Mouse (Mus musculus) liver (tissue): Measurements from ENCODE around the gene Rrbp1.

Source experiments
- DNase-seq: peaks from one replicate; pipeline ENCODE4 v3.0.0-alpha.2; 2020; ENCODE audit warnings: mixed read lengths

Gene Rrbp1

DNA sequence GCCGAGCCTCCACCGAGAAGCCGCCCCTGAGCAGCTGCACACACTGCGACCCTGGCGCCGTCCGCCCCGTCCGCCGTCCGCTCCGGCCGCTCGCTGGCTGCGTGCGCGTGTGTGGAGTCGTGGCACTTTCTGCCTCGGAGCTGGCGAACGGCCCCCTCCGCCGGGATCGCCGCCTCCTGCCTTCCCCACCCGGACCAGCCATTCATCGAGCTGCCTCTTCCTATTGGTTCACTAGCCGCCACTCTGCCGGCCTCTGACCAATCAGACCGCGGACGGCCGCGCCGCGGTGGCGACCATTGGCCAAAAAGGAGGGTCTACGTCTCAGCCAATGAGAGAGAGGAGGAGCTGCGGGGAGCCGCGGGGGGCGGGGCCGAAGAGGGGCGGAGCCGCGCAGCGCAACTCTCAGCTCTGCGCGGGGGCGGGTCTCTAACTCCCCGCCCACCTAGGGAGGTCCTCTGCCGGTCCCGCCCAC is at the start of gene Rrbp1:
Gene Rrbp1 (minus strand): TSS at position 184 of the 472 bp plus-strand sequence.
- DNase-seq: peak; percentile 99

GRCm38 (mm10) chr2:144057735-144058134 is 46.7 kb upstream of the Rrbp1 start:
- DNase-seq: no peak

- no peak for DNase-seq
Observed at GRCm38 (mm10) chr2:144052410-144053065, 41.5 kb upstream of the Rrbp1 start.

GRCm38 (mm10) chr2:144050861-144051260 is 39.8 kb upstream of the Rrbp1 start:
- no peak for DNase-seq

DNA sequence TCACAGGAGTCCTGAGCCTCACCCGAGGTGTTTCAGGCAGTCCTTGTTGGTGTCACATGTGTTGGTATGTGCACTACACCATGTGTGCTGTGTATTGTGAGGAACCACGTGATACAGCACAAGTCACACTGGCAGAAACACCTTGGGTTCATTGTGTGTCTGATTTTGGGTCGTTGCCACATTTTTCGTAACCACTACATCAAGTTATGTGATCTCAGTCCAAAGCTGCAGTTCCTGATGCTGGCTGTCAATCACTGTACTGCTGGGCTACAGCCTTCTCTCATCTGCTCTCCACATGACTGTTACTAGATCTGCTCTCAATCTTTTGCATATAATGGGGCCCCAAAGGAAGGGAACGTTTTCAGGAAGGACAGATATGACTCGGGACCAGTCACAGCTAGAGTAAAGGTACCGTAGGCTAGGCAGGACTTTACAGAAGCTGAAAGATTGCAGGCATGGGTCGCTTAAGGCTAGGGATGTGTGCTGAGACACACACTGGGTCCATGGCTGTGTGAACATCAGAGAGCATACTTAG is 39.1 kb upstream of the Rrbp1 start:
- DNase-seq: no peak

DNA sequence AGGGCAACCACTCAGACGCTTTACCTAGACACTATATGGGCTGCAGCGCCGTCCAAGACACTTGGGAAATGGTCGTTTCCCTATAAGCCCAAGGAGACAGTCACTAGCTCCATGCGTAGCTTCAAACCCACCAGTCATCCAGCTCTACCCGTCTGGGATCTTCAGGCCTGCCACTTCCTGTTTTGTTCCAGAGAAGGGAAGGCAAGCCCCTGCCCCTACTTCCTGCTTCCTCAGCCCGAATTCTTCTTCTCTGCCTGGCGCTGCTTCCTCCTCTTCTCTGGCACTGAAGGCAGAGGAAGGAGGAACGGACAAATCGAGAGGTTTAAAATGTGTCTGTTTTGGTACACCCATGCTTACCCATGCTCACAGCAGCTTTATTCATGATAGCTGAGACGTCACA is 35.9 kb upstream of the Rrbp1 start:
- DNase-seq: peak; percentile 13

DNA sequence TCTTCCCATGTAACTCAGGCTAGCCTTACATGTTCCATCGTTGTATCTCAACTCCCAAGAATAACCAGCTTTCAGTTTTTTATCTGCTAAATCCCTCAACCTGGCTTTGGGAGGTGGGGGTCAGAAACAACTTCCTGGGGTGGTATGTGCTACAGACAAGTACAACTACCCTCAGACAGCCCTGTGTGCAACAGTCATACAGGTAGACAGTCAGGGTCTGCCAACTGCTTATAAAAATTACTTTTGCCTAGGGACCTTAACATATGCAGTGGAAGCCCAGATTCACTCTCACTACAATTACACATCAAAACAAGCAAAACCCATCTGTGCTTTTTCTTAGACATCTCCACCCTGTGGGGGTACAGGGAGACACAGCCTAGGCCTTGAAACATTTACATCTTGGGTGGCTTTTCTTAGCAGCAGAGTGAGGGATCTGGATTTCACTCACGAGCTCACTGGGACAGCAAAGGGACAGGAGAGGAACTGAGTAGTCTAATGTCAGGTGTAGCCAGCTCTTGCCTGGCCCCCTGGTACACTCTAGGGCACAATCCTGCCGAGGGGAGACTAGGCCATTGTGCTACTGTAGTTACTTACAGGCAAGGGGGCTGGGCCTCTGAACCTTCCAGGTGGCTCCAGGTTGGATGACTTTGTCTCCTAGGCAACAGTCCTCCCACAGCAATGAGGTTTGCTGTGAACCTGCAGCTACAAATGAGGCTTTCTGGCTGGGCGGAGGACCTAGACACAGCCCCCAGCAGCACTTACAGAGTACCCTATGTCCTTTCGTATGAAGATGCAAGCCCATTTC is 34.9 kb upstream of the Rrbp1 start:
- no peak for DNase-seq

DNA sequence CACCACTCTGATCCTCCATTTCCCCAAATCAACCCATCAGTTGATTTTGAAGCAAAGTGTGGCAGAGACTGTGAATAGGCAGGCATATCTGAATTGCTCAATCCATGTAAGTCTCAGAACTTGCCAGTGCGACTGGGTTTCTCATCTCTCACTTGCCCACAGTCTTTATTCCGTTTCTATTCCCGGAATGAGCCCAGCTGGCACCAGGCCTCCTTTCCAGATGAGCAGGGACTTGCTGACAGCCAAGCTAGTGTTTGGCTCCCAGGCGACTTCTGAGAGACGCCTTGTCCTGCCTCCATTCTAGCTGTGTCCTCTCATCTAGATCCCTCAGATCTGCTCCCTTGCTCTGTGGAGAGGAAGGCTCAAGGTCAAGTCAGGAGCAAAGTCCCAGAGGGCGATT is 33.7 kb upstream of the Rrbp1 start:
- no peak for DNase-seq

DNA sequence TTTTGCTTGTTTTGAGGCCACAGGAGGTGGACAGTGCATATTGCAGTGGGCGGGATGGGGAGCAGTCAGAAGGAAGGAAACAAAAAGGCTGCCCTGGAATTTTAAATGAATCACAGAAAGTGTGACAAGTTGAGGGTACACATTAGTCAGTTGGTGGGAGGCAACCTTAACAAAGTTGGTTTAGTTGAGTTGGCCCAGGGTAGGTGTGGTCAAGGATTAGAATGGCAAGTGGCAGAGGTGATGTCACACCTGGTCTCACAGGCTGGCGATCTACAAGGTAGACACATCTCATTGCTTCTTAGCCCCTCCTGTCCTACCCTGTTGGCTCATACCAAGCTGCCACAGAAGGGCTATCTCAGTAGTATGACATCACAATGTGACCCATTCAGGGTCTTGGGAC is 21.6 kb upstream of the Rrbp1 start, which contains the start of gene Banf2:
Gene Banf2 (plus strand): TSS at position 396 of the 400 bp plus-strand sequence.
- no peak for DNase-seq

DNA sequence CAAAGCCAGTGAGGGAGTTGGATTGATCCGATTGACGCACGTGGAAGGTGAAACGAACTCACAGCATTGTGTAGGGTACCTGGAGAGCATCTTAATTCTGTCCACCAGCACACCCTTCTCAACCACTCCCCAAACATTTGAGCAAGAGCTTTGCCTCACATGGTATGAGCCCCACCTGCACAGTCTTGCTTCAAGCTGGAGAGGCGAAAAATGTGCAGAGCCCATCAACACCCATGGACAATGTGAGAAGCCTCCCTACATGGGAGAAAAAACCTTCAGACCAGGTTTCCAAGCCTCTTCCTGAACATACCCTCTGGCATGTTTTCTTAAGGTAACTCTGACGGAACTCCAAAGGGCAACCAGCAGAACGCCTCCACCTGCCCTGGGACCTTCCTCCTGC is 19.7 kb upstream of the Rrbp1 start:
- no peak for DNase-seq

DNA sequence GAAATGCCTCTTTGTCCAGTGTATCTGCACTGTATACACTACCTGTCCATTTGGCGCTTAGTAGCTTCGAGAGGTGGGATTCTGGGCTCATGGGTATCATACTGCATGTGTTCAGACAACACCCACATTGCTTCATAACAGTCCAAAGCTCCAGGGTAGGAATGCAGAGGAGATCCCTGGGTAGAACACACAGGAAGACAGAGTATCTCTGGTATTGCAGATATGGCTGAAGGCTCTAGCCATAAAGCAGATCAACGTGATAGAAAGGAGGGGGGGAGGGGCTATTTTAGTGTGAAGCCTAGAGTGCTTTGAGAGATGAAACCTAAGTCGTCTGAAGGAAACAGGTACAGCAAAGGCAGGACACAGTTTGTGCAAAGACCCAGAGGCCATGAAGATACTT is 15.4 kb upstream of the Rrbp1 start:
- no peak for DNase-seq

DNA sequence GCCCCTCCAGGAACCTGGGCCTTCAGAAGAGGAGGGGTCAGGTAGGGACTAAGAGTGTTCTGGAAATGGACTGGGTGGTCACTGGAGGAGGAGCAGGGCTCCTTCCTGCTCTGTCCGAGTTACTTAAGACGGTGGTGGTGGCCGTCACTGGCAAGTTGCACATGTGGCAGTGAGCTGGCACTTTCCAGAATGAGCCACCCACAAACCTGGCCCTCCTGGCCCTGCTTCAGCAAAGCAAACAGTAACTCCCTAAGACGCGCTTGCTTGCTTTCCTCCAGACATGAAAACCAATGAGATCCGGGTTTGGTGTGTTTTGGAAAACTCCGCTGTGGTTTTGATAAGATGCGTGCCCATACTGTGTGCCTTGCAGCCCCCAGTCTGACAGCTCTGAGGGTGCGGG is 14.3 kb upstream of the Rrbp1 start:
- no peak for DNase-seq

DNA sequence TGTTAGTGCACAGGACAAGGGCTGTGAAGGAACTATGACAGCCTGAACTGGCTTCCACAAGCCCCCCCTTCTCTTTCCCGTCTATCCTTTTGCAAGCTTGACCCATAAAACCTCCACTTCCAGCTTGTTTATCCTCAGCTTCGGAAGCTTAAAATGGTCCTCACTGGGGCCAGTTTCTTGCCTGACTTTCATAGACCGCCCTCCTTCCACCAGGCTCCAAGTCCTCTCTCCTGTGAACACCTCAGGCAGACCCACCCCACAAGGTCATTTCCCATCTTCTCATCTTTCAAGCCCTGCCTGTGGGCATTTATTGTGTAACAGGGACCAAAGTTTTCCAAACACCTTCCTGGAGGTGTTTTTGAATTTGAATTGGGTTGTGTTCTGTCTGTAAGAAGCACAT is 11.4 kb upstream of the Rrbp1 start:
- DNase-seq: no peak

- DNase-seq: no peak
Observed at GRCm38 (mm10) chr2:144019971-144020370, 8.9 kb upstream of the Rrbp1 start.

GRCm38 (mm10) chr2:144015861-144016260 is 4.8 kb upstream of the Rrbp1 start:
- no peak for DNase-seq

- DNase-seq: no peak
Observed at GRCm38 (mm10) chr2:144014481-144014880, 3.4 kb upstream of the Rrbp1 start.

- DNase-seq: peak; percentile 56
Observed at GRCm38 (mm10) chr2:144014051-144014450, 3.0 kb upstream of the Rrbp1 start.

GRCm38 (mm10) chr2:144010282-144011044 is 600 bp downstream of the Rrbp1 start:
- DNase-seq: peak; percentile 90

- DNase-seq: peak; percentile 57
Observed at GRCm38 (mm10) chr2:144009551-144010281, 1.3 kb downstream of the Rrbp1 start.

- no peak for DNase-seq
Observed at GRCm38 (mm10) chr2:144009081-144009480, 2.0 kb downstream of the Rrbp1 start.

DNA sequence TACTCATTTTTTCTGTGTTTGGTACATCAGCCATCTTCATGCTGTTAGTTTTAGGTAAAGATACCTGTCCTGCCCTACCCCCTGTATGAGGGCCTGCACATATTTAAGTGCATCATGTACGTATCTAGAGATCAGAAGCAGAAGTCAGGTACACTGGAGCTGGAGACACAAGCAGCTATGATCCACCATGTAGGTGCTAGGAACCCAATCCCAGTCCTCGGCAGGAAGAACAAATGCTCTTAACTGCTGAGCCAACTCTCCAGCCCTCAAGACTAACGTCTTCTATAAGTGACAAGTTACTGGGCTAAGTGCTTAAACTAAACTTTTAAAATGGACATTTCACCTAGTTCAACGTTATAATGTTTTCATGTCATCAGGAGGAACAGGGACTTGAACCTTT is 3.9 kb downstream of the Rrbp1 start:
- no peak for DNase-seq

DNA sequence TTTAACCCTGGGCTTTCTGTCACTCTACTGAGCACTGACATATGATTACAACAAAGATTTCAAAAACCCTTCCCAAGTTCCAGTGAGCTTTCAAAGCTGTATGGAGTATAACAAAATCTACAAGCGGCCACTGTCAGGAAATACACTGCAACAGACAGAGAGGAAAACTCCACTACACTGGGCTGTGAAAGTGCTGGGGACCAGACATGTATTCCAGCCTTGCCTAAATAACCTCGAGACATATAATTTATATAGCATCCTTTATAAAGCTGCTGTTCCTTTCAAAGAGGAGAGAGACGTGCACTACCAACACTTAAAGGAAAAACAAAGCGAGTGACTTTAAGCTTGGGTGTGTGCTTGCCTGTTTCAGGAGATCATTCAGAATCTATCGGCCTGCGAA is 4.4 kb downstream of the Rrbp1 start:
- DNase-seq: no peak
